Mouse (Mus musculus) B cell, adult (primary cell): ENCODE measurements around the gene Mtnr1a. TPM values are rescaled to one million over a fixed set of nuclear protein-coding genes. Genes with fewer than 3 reads are reported as not detected.

Experiments used
- total RNA-seq: library from RNA; stranded (reverse); gene quantifications from 4 replicates; pipeline ENCODE4 v1.2.4, GENCODE M21; 2023; ENCODE audit not compliant: inconsistent age

Gene Mtnr1a
- not detected in 4 replicates for total RNA-seq

DNA sequence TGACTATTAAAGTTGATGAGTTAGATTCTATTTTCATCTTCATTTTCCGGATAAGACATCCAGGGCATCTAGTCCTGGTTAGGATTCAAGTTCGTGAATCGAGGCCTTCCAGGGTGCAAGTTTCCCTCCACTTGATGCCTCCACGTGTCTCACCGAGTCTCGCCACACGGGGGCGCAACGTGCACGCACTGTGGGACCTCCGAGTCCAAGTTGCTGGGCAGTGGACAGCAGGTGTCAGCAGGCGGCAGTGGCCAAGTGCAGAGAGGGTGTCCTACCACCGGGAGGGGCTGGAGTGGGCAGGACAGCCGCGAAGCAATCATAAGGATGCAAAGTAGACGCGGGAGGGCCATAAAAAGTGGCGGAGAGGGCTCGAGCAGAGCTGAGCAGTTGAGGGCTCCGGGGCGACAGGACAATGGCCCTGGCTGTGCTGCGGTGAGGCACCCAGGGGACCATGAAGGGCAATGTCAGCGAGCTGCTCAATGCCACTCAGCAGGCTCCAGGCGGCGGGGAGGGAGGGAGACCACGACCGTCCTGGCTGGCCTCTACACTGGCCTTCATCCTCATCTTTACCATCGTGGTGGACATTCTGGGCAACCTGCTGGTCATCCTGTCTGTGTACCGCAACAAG lies at the start of gene Mtnr1a:
Gene Mtnr1a (plus strand): TSS at position 379 of the 628 bp plus-strand sequence.

Other genes with a start within 250 kb of the Mtnr1a start
- not detected in 4 replicates for gene Fat1, start 133.7 kb upstream of the Mtnr1a start, total RNA-seq
- not detected in 4 replicates for gene F11, start 192.9 kb downstream of the Mtnr1a start, total RNA-seq
- gene Klkb1, start 225.7 kb downstream of the Mtnr1a start, total RNA-seq: 0.13 TPM in 1 of 4 replicates, not detected in the others
- gene Gm45753, start 239.3 kb downstream of the Mtnr1a start, total RNA-seq: not detected in 4 replicates